Mouse (Mus musculus): ENCODE measurements around the gene Mrpl23. TPM values are rescaled to one million over a fixed set of nuclear protein-coding genes. Genes with fewer than 3 reads are reported as not detected.

The Mrpl23 gene
- polyA plus RNA-seq, 1 experiment from 2014 or later: 18.7 TPM

DNA sequence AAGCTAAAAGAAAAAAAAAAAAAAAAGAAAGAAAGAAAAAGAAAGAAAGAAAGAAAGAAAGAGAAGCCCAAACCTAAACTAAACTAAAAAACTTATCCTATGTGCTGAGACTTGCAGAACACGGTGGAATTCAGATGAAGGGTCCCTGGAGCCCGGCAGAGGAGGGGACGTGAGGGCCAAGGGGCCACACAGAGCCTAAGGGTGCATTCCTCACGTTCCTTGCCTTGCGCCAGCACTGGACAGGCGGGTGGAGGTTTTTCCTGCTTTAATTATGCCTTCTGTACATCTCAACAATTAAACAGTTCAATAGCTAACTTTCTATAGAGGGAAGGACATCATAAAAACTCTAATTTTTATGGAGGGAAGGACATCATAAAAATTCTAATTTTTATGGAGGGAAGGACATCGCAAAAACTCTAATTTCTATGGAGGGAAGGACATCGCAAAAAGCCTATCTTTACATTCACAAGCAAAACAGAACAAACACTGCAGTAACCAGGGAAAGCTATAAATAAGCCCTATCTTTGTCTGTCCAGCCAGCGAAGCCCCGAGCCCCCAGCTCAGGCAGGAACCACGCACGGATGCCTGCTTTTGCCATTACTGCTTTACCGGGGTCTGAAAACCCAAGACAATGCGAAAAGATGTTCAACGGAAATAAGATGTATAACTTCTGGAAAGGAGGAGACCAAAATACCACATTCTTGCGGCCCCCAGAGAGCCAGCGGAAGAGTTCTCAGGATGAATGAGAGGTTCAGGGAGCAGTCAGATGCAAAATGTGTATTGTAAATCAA, 9.1 kb upstream of the Mrpl23 start:
- H3K4me2 ChIP-seq (ENCODE audit: low read depth, low read length): no peak overlapping the region
- no peak for TF ChIP-seq EP300 (IDR thresholded peaks at IDR 0.05; ENCODE audit: low read depth)
- no peak for TF ChIP-seq CTCF (IDR thresholded peaks at IDR 0.05; ENCODE audit: low read depth)
- peaks cover 24% of the 10 kb centered on the region for H3K4me1 ChIP-seq (ENCODE audit: insufficient read depth)
- H3K36me3 ChIP-seq (replicated peaks; ENCODE audit: insufficient read depth, low read length): no peaks in the 10 kb centered on the region
- no peaks in the 10 kb centered on the region for H3K27me3 ChIP-seq (ENCODE audit: insufficient read depth, low read length)
- DNase-seq (no peak), ATAC-seq (no peak)
- no peak overlapping the region for H3K4me3 ChIP-seq (ENCODE audit: low read depth, low read length)
- no peak overlapping the region for H3K9ac ChIP-seq (replicated peaks)
- no peaks in the 10 kb centered on the region for H3K9me3 ChIP-seq (ENCODE audit: low read length)
- H3K27ac ChIP-seq (ENCODE audit: low read depth): no peak overlapping the region
- 52% methylated on average over 17 of the region's 17 CpGs for WGBS (ENCODE audit: insufficient replicate concordance)

DNA sequence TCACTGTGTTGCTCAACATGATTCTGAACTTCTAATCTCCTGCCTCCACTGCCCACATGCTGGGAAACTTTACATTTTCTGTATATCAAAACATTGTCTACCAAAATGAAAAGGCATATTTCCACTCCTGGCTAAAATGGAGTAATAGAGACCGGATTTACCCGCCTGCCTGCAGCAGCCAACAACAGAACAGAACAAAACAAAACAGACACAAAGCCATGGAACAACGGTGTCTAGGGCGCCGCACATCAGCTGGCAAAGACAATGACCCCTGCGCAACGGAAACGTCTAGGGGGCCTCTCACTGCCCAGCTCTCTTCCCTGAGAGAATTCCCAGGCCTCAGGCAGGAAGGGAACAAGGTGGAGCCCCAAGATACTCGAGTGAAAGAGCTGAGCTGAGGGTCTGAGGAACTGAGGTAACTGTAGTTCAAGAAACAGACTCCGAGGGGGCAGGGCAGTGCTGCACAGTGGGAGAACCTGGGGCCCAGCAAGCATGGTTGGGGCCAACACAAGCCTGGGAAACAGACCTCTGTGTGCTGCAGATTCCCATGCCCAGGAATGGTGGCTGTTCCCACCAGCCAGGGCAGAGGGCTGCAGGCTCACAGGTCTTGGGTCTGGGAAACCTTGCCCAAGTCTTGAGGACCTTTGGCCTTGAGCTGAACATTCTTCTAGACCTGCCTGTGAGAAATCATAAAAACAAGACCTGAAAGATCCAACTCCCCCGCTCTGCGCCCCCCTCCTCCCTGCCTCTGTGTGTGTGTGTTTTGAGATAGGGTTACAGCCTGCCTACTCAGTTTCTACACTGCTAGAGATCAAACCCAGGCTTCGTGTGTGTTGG, 6.9 kb upstream of the Mrpl23 start:
- no peak for TF ChIP-seq CTCF (IDR thresholded peaks at IDR 0.05; ENCODE audit: low read depth)
- peak; percentile 34; the same call in 1 of the 2 replicates for TF ChIP-seq EP300 (IDR thresholded peaks at IDR 0.05; ENCODE audit: low read depth)
- DNase-seq (no peak), ATAC-seq (peak; percentile 29; the same call in 1 of the 2 replicates)
- Histone ChIP-seq H3K4me2 (ENCODE audit: low read depth, low read length) (no peak overlapping the region), H3K27me3 (ENCODE audit: insufficient read depth, low read length) (no peaks in the 10 kb centered on the region), H3K9me3 (ENCODE audit: low read length) (no peaks in the 10 kb centered on the region), H3K36me3 (replicated peaks; ENCODE audit: insufficient read depth, low read length) (no peaks in the 10 kb centered on the region), H3K27ac (ENCODE audit: low read depth) (peak overlapping the region; percentile 37; the same call in 1 of the 2 replicates), H3K4me3 (ENCODE audit: low read depth, low read length) (no peak overlapping the region), H3K4me1 (ENCODE audit: insufficient read depth) (peaks cover 23% of the 10 kb centered on the region), H3K9ac (replicated peaks) (no peak overlapping the region; the same call in 1 of the 2 replicates)
- 36% methylated on average over 13 of the region's 13 CpGs for WGBS (ENCODE audit: insufficient replicate concordance)

- peaks cover 38% of the 10 kb centered on the region for H3K4me1 ChIP-seq (ENCODE audit: insufficient read depth)
- 47% methylated on average over 10 of the region's 10 CpGs for WGBS (ENCODE audit: insufficient replicate concordance)
Measured at GRCm38 (mm10) chr7:142529350-142529749, 3.1 kb upstream of the Mrpl23 start.

DNA sequence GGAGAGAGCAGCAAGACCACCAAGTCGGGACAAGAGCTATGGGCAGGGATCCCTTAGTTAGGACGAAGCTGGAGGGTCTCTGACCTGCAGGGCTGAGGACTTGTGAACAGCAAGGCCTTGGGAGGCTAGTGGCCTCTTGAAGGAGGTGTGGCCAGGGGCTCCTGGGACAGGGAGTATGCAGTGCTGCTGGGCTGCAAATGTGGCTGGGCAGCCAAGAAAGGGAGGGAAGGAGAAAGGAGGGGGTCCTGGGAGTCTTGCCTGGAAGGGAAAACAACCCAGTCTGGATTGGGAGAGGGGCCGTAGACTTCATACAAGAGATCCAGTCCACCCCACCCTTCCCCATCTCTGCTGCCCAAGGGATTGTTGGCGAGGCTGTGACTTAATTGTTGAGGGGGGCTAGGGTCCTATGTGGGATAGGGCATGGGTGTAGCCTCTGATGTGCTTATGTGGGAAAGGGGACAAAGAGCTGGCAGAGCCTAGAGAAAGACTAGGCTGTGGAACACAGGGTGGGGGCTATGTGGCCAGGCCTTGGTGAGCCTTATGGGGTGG, 439 bp upstream of the Mrpl23 start:
- TF ChIP-seq CTCF (IDR thresholded peaks at IDR 0.05; ENCODE audit: low read depth) (no peak), EP300 (IDR thresholded peaks at IDR 0.05; ENCODE audit: low read depth) (no peak)
- Histone ChIP-seq H3K4me2 (ENCODE audit: low read depth, low read length) (0 out of 2 replicates have a peak overlapping the region, but pooled peaks have one; percentile 93), H3K4me3 (ENCODE audit: low read depth, low read length) (no peak overlapping the region), H3K9ac (replicated peaks) (no peak overlapping the region), H3K27me3 (ENCODE audit: insufficient read depth, low read length) (no peaks in the 10 kb centered on the region), H3K4me1 (ENCODE audit: insufficient read depth) (peaks cover 33% of the 10 kb centered on the region), H3K27ac (ENCODE audit: low read depth) (peak overlapping the region; percentile 98; the same call in 1 of the 2 replicates), H3K36me3 (replicated peaks; ENCODE audit: insufficient read depth, low read length) (no peaks in the 10 kb centered on the region), H3K9me3 (ENCODE audit: low read length) (no peaks in the 10 kb centered on the region)
- DNase-seq: no peak
- no peak for ATAC-seq
- 72% methylated on average over 4 of the region's 4 CpGs for WGBS (ENCODE audit: insufficient replicate concordance)

More at GRCm38 (mm10) chr7:142529350-142529749, 3.1 kb upstream of the Mrpl23 start:
- Histone ChIP-seq H3K4me2 (ENCODE audit: low read depth, low read length) (no peak overlapping the region), H3K27me3 (ENCODE audit: insufficient read depth, low read length) (no peaks in the 10 kb centered on the region), H3K36me3 (replicated peaks; ENCODE audit: insufficient read depth, low read length) (no peaks in the 10 kb centered on the region), H3K9ac (replicated peaks) (no peak overlapping the region), H3K4me3 (ENCODE audit: low read depth, low read length) (no peak overlapping the region), H3K27ac (ENCODE audit: low read depth) (no peak overlapping the region), H3K9me3 (ENCODE audit: low read length) (no peaks in the 10 kb centered on the region)
- ATAC-seq: no peak
- TF ChIP-seq CTCF (IDR thresholded peaks at IDR 0.05; ENCODE audit: low read depth) (no peak), EP300 (IDR thresholded peaks at IDR 0.05; ENCODE audit: low read depth) (no peak)
- DNase-seq: no peak

DNA sequence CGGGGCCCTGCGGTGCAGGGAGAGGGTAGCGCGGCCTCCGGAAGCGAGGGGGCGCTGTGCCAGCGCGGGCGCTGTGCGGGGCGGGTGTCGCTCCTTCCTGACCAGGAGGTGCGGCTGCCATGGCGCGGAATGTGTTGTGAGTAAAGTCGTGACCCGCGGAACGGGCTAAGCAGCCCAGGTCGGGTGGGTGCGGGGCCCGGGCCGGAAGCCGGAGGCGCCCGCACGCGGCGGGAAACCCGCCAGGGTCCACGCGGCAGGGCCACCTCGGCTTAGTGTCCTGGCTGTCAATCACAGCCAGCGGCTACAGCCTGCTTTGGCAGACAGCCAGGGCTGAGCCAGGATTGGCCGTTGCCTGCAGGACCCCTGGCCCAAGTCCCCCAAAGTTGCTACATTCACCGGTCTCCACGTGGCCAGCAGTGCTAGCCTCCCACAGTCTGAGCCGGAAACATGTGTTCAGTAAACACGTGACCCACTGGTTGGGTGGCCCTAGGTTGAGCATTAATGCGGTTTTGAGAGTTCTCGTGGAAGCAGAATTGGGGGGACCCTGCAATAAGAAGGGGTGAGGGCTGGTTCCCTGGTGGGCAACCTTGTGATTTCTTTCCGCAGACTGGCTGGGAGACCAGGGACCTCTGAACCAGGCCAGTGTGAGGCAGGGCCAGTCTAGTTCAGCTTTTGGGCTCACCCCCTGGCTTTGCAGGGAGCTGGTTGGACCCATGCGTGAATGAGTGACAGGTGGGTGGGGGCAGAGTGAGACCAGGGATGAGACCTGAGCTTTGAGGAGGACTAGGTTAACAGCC, 771 bp downstream of the Mrpl23 start:
- 1% methylated on average over 33 of the region's 44 CpGs for WGBS (ENCODE audit: insufficient replicate concordance)
- peak; percentile 88 for DNase-seq
- Histone ChIP-seq H3K4me2 (ENCODE audit: low read depth, low read length) (peak overlapping the region; percentile 93), H3K27me3 (ENCODE audit: insufficient read depth, low read length) (no peaks in the 10 kb centered on the region), H3K9me3 (ENCODE audit: low read length) (no peaks in the 10 kb centered on the region), H3K27ac (ENCODE audit: low read depth) (peak overlapping the region; percentile 98), H3K9ac (replicated peaks) (peak overlapping the region; percentile 88), H3K4me3 (ENCODE audit: low read depth, low read length) (peak overlapping the region; percentile 80), H3K36me3 (replicated peaks; ENCODE audit: insufficient read depth, low read length) (peaks cover 4% of the 10 kb centered on the region; the same call in 1 of the 2 replicates), H3K4me1 (ENCODE audit: insufficient read depth) (peaks cover 39% of the 10 kb centered on the region)
- TF ChIP-seq EP300 (IDR thresholded peaks at IDR 0.05; ENCODE audit: low read depth): no peak
- TF ChIP-seq CTCF (IDR thresholded peaks at IDR 0.05; ENCODE audit: low read depth): peak; percentile 87
- ATAC-seq: peak; percentile 84

Data from liver, postnatal 0 days (tissue).